Mouse (Mus musculus) neutrophil, adult 5-6 weeks (primary cell): ENCODE data around the gene Plbd1. TPM values are rescaled to one million over a fixed set of nuclear protein-coding genes. Genes with fewer than 3 reads are reported as not detected.
A peak's percentile ranks its signal among the peaks of the same experiment; 100 is the strongest.

ENCODE experiments used
- ATAC-seq: fragments of 151-379, 151-347 bp; 2 replicates; pipeline ENCODE4 v1.8.0; 2017; ENCODE audit warnings: mild to moderate bottlenecking, moderate TSS enrichment; ENCODE audit not compliant: insufficient number of reproducible peaks, poor library complexity, low FRiP score, severe bottlenecking; ENCODE audit errors: extremely low read depth
- total RNA-seq: library from RNA; stranded (forward); fragments of 200-1000 nt; gene quantifications from 2 replicates; pipeline ENCODE4 v1.2.3, GENCODE M21; 2017

Gene Plbd1
- total RNA-seq: 276 and 296 TPM in 2 replicates

- ATAC-seq: peak; percentile 35; the same call in 1 of the 2 replicates
Observed at GRCm38 (mm10) chr6:136661706-136662016, at the start of gene Plbd1. TSS of gene Plbd1 (minus strand) at chr6:136661928.

GRCm38 (mm10) chr6:136710408-136710807 is 48.7 kb upstream of the Plbd1 start:
- no peak for ATAC-seq

GRCm38 (mm10) chr6:136708597-136708996 is 46.9 kb upstream of the Plbd1 start:
- ATAC-seq: peak; percentile 74

- no peak for ATAC-seq
Observed at GRCm38 (mm10) chr6:136701878-136702277, 40.1 kb upstream of the Plbd1 start.

- no peak for ATAC-seq
Observed at GRCm38 (mm10) chr6:136701185-136701584, 39.5 kb upstream of the Plbd1 start.

- ATAC-seq: no peak
Observed at GRCm38 (mm10) chr6:136691314-136691713, 29.6 kb upstream of the Plbd1 start.

- no peak for ATAC-seq
Observed at GRCm38 (mm10) chr6:136690527-136690926, 28.8 kb upstream of the Plbd1 start.

GRCm38 (mm10) chr6:136689790-136690413 is 28.2 kb upstream of the Plbd1 start:
- ATAC-seq: peak; percentile 96

- no peak for ATAC-seq
Observed at GRCm38 (mm10) chr6:136685433-136685832, 23.7 kb upstream of the Plbd1 start.

GRCm38 (mm10) chr6:136683410-136684334 is 21.9 kb upstream of the Plbd1 start:
- peak; percentile 89 for ATAC-seq

- ATAC-seq: no peak
Observed at GRCm38 (mm10) chr6:136679381-136679780, 17.7 kb upstream of the Plbd1 start.

GRCm38 (mm10) chr6:136674935-136675334 is 13.2 kb upstream of the Plbd1 start:
- no peak for ATAC-seq

- ATAC-seq: no peak
Observed at GRCm38 (mm10) chr6:136672467-136672866, 10.7 kb upstream of the Plbd1 start.

GRCm38 (mm10) chr6:136669274-136669673 is 7.5 kb upstream of the Plbd1 start:
- no peak for ATAC-seq

GRCm38 (mm10) chr6:136668266-136668986 is 6.7 kb upstream of the Plbd1 start:
- no peak for ATAC-seq

- no peak for ATAC-seq
Observed at GRCm38 (mm10) chr6:136662063-136662462, 335 bp upstream of the Plbd1 start.

- no peak for ATAC-seq
Observed at GRCm38 (mm10) chr6:136660831-136661705, 660 bp downstream of the Plbd1 start.

- ATAC-seq: peak; percentile 87
Observed at GRCm38 (mm10) chr6:136659226-136659625, 2.5 kb downstream of the Plbd1 start.

- no peak for ATAC-seq
Observed at GRCm38 (mm10) chr6:136658303-136658702, 3.4 kb downstream of the Plbd1 start.
